In genomic region chr12:73094189-73094588, GRCm38 (mm10) we compare ENCODE assay signal across 22 mouse cellular contexts. TPM values are rescaled to one million over a fixed set of nuclear protein-coding genes. Genes with fewer than 3 reads are reported as not detected.
A peak's percentile ranks its signal among the peaks of the same experiment; 100 is the strongest.
DNase-seq lines count a peak whose midpoint lies in the region; ATAC-seq and TF ChIP-seq lines count a peak whose summit lies in the region.
"Had no signal": no experiment of that assay in that cellular context is flagged by ENCODE, and none has a peak within 500 bp of the region (broad histone marks: within the 10 kb centered on the region; RNA-seq: fewer than 3 reads in every experiment).

No protein-coding gene starts in this region.

- no peak for TF ChIP-seq EP300 in liver, postnatal 0 days (IDR thresholded peaks at IDR 0.05; ENCODE audit: low read depth)

- no peaks in the 10 kb centered on the region for H3K27me3 ChIP-seq in kidney, embryonic 14.5 days (ENCODE audit: control insufficient read depth, insufficient read depth, low read length)
- H3K27me3 ChIP-seq in liver, embryonic 13.5 days, result 0 out of 2 replicates have a peak, but pooled peaks cover 2% of the 10 kb centered on the region
- no peaks in the 10 kb centered on the region for H3K27me3 ChIP-seq in liver, embryonic 11.5 days (replicated peaks; ENCODE audit: control insufficient read depth, insufficient read depth, low read length)
- no peaks in the 10 kb centered on the region for H3K27me3 ChIP-seq in liver, postnatal 0 days (ENCODE audit: insufficient read depth, low read length)
- H3K27me3 ChIP-seq: forebrain, embryonic 13.5 days; hindbrain, embryonic 12.5 days; hindbrain, embryonic 15.5 days; Patski had no signal

- no peak for DNase-seq in kidney, postnatal 36 days
- DNase-seq in liver, embryonic 13.5 days, result no peak
- no peak for DNase-seq in liver, embryonic 11.5 days (ENCODE audit: low spot score)
- no peak for DNase-seq in liver, postnatal 0 days
- no peak for DNase-seq in urinary bladder, postnatal 10 days (ENCODE audit: low spot score)
- DNase-seq: adrenal gland, postnatal 10 days; adrenal gland, postnatal 36 days; cerebellum, adult 18-20 months; cerebellum, adult 9-10 months; cerebellum, postnatal 14 days; gastrocnemius, postnatal 10 days; gastrocnemius, postnatal 36 days; heart, adult 2 months had no signal

- H3K9me3 ChIP-seq in kidney, embryonic 14.5 days (ENCODE audit: control insufficient read depth, low read length), result no peaks in the 10 kb centered on the region
- no peaks in the 10 kb centered on the region for H3K9me3 ChIP-seq in liver, embryonic 13.5 days (replicated peaks)
- no peaks in the 10 kb centered on the region for H3K9me3 ChIP-seq in liver, embryonic 11.5 days (ENCODE audit: control insufficient read depth, low read length)
- no peaks in the 10 kb centered on the region for H3K9me3 ChIP-seq in liver, postnatal 0 days (ENCODE audit: low read length)
- H3K9me3 ChIP-seq: forebrain, embryonic 10.5 days; forebrain, embryonic 13.5 days; G1E; heart, embryonic 10.5 days; hindbrain, embryonic 12.5 days; hindbrain, embryonic 15.5 days had no signal

- no peak overlapping the region for H3K4me2 ChIP-seq in kidney, embryonic 14.5 days (replicated peaks; ENCODE audit: low read depth, low read length)
- no peak overlapping the region for H3K4me2 ChIP-seq in liver, embryonic 13.5 days
- no peak overlapping the region for H3K4me2 ChIP-seq in liver, embryonic 11.5 days
- no peak overlapping the region for H3K4me2 ChIP-seq in liver, postnatal 0 days (ENCODE audit: low read depth, low read length)
- H3K4me2 ChIP-seq: forebrain, embryonic 13.5 days; hindbrain, embryonic 12.5 days; hindbrain, embryonic 15.5 days had no signal

- no peak overlapping the region for H3K4me3 ChIP-seq in kidney, embryonic 14.5 days (ENCODE audit: low read length)
- H3K4me3 ChIP-seq in liver, embryonic 13.5 days (replicated peaks), result no peak overlapping the region
- H3K4me3 ChIP-seq in liver, embryonic 11.5 days (ENCODE audit: low read depth, low read length), result no peak overlapping the region
- H3K4me3 ChIP-seq in liver, postnatal 0 days (ENCODE audit: low read depth, low read length), result no peak overlapping the region
- H3K4me3 ChIP-seq: forebrain, embryonic 10.5 days; forebrain, embryonic 13.5 days; heart, adult 2 months; heart, embryonic 10.5 days; hindbrain, embryonic 12.5 days; hindbrain, embryonic 15.5 days had no signal

- WGBS in kidney, embryonic 14.5 days, result 70% methylated on average over 2 of the region's 2 CpGs
- WGBS in liver, embryonic 13.5 days (ENCODE audit: insufficient replicate concordance), result 53% methylated on average over 2 of the region's 2 CpGs
- 73% methylated on average over 2 of the region's 2 CpGs for WGBS in liver, embryonic 11.5 days
- WGBS in liver, postnatal 0 days (ENCODE audit: insufficient replicate concordance), result 62% methylated on average over 2 of the region's 2 CpGs

- no peaks in the 10 kb centered on the region for H3K4me1 ChIP-seq in kidney, embryonic 14.5 days (ENCODE audit: control insufficient read depth, insufficient read depth, low read length)
- peaks cover 6% of the 10 kb centered on the region for H3K4me1 ChIP-seq in liver, embryonic 13.5 days (replicated peaks)
- H3K4me1 ChIP-seq in liver, embryonic 11.5 days (replicated peaks; ENCODE audit: control insufficient read depth, insufficient read depth, low read length), result no peaks in the 10 kb centered on the region
- no peaks in the 10 kb centered on the region for H3K4me1 ChIP-seq in liver, postnatal 0 days (ENCODE audit: insufficient read depth)
- H3K4me1 ChIP-seq: forebrain, embryonic 10.5 days; forebrain, embryonic 13.5 days; heart, embryonic 10.5 days; hindbrain, embryonic 12.5 days; hindbrain, embryonic 15.5 days had no signal

- 0 out of 2 replicates have a peak, but pooled peaks have one; percentile 24 for ATAC-seq in kidney, embryonic 14.5 days (ENCODE audit: low FRiP score, low TSS enrichment)
- peak; percentile 31; the same call in 1 of the 2 replicates for ATAC-seq in liver, embryonic 13.5 days (ENCODE audit: low read depth)
- ATAC-seq in liver, embryonic 11.5 days (replicated peaks; ENCODE audit: low FRiP score), result no peak
- peak; percentile 61 for ATAC-seq in liver, postnatal 0 days
- ATAC-seq: forebrain, embryonic 13.5 days; forebrain, embryonic 16.5 days; Patski had no signal

- H3K27ac ChIP-seq in kidney, embryonic 14.5 days (ENCODE audit: low read depth, low read length), result no peak overlapping the region
- H3K27ac ChIP-seq in liver, embryonic 13.5 days, result no peak overlapping the region
- H3K27ac ChIP-seq in liver, embryonic 11.5 days (ENCODE audit: low read depth, low read length), result no peak overlapping the region
- peak overlapping the region; percentile 39; the same call in 1 of the 2 replicates for H3K27ac ChIP-seq in liver, postnatal 0 days (ENCODE audit: low read depth)
- H3K27ac ChIP-seq: forebrain, embryonic 10.5 days; forebrain, embryonic 13.5 days; heart, adult 2 months; heart, embryonic 10.5 days; hindbrain, embryonic 12.5 days; hindbrain, embryonic 15.5 days had no signal

- no peak for TF ChIP-seq CTCF in liver, postnatal 0 days (IDR thresholded peaks at IDR 0.05; ENCODE audit: low read depth)

- H3K9ac ChIP-seq in kidney, embryonic 14.5 days (ENCODE audit: low read depth, low read length), result no peak overlapping the region
- no peak overlapping the region for H3K9ac ChIP-seq in liver, embryonic 13.5 days
- H3K9ac ChIP-seq in liver, embryonic 11.5 days (ENCODE audit: low read depth, low read length), result no peak overlapping the region
- H3K9ac ChIP-seq in liver, postnatal 0 days (replicated peaks), result no peak overlapping the region
- H3K9ac ChIP-seq: forebrain, embryonic 13.5 days; hindbrain, embryonic 12.5 days; hindbrain, embryonic 15.5 days had no signal

- H3K36me3 ChIP-seq in kidney, embryonic 14.5 days (ENCODE audit: control insufficient read depth, insufficient read depth, low read length), result no peaks in the 10 kb centered on the region
- H3K36me3 ChIP-seq in liver, embryonic 13.5 days, result no peaks in the 10 kb centered on the region
- H3K36me3 ChIP-seq in liver, embryonic 11.5 days (ENCODE audit: control insufficient read depth, insufficient read depth, low read length), result no peaks in the 10 kb centered on the region
- no peaks in the 10 kb centered on the region for H3K36me3 ChIP-seq in liver, postnatal 0 days (replicated peaks; ENCODE audit: insufficient read depth, low read length)
- H3K36me3 ChIP-seq: G1E; heart, embryonic 10.5 days; hindbrain, embryonic 12.5 days; hindbrain, embryonic 15.5 days had no signal

RNA-seq across cellular contexts. Expression of gene Six4, which starts 19.1 kb away (rescaled TPM):
- polyA plus RNA-seq in kidney, embryonic 14.5 days (2014; fragmentation: Nextera tagmentation; extraction: Ambion mirVana), result 4.5 and 7.5 TPM in 2 replicates
- polyA plus RNA-seq in liver, embryonic 13.5 days (2015; fragmentation: Nextera tagmentation; extraction: Ambion mirVana), result 0.05 TPM in 2 replicates
- polyA plus RNA-seq in liver, embryonic 11.5 days (2014; fragmentation: Nextera tagmentation; extraction: Ambion mirVana), result 1.4 and 1.6 TPM in 2 replicates
- polyA plus RNA-seq in liver, postnatal 0 days (2015; fragmentation: Nextera tagmentation; extraction: Ambion mirVana), result not detected in 2 replicates

RNA-seq across cellular contexts. Expression of gene Mnat1, which starts 29.3 kb away (rescaled TPM):
- polyA plus RNA-seq in kidney, embryonic 14.5 days (2014; fragmentation: Nextera tagmentation; extraction: Ambion mirVana), result 43.4 and 54.8 TPM in 2 replicates
- polyA plus RNA-seq in liver, embryonic 13.5 days (2015; fragmentation: Nextera tagmentation; extraction: Ambion mirVana), result 11.9 TPM in 2 replicates
- 30.5 and 31.4 TPM in 2 replicates for polyA plus RNA-seq in liver, embryonic 11.5 days (2014; fragmentation: Nextera tagmentation; extraction: Ambion mirVana)
- polyA plus RNA-seq in liver, postnatal 0 days (2015; fragmentation: Nextera tagmentation; extraction: Ambion mirVana), result 8.6 and 8.9 TPM in 2 replicates

RNA-seq across cellular contexts. Expression of gene Six1, which starts 40.5 kb away (rescaled TPM):
- polyA plus RNA-seq in kidney, embryonic 14.5 days (2014; fragmentation: Nextera tagmentation; extraction: Ambion mirVana), result 0.12 and 0.16 TPM in 2 replicates
- polyA plus RNA-seq in liver, embryonic 13.5 days (2015; fragmentation: Nextera tagmentation; extraction: Ambion mirVana), result 0.30 and 0.55 TPM in 2 replicates
- polyA plus RNA-seq in liver, embryonic 11.5 days (2014; fragmentation: Nextera tagmentation; extraction: Ambion mirVana), result 2.0 and 2.2 TPM in 2 replicates
- polyA plus RNA-seq in liver, postnatal 0 days (2015; fragmentation: Nextera tagmentation; extraction: Ambion mirVana), result 0.04 and 0.17 TPM in 2 replicates
